Mouse (Mus musculus): ENCODE data around the gene Ss18l2. TPM values are rescaled to one million over a fixed set of nuclear protein-coding genes. Genes with fewer than 3 reads are reported as not detected.
A peak's percentile ranks its signal among the peaks of the same experiment; 100 is the strongest.

Gene Ss18l2
- polyA plus RNA-seq, 1 experiment from 2014 or later: 193 TPM

GRCm38 (mm10) chr9:121719347-121720331 is 9.5 kb downstream of the Ss18l2 start:
- H3K4me3 ChIP-seq: peak overlapping the region; percentile 95
- H3K9ac ChIP-seq: peak overlapping the region; percentile 98
- H3K4me1 ChIP-seq (replicated peaks): peaks cover 17% of the 10 kb centered on the region
- no peaks in the 10 kb centered on the region for H3K27me3 ChIP-seq
- 0 out of 2 replicates have a peak, but pooled peaks cover 7% of the 10 kb centered on the region for H3K36me3 ChIP-seq
- under 1% methylated on average over 60 of the region's 87 CpGs for WGBS
- ATAC-seq (replicated peaks; ENCODE audit: insufficient number of reproducible peaks, insufficient read depth, low FRiP score, low read depth): peak; percentile 73
- peak overlapping the region; percentile 75 for H3K4me2 ChIP-seq
- no peaks in the 10 kb centered on the region; the same call in 1 of the 2 replicates for H3K9me3 ChIP-seq (replicated peaks)
- peak overlapping the region; percentile 98 for H3K27ac ChIP-seq

- H3K4me3 ChIP-seq: no peak overlapping the region
- no peaks in the 10 kb centered on the region; the same call in 1 of the 2 replicates for H3K4me1 ChIP-seq (replicated peaks)
- no peak overlapping the region for H3K9ac ChIP-seq
- ATAC-seq (replicated peaks; ENCODE audit: insufficient number of reproducible peaks, insufficient read depth, low FRiP score, low read depth): no peak
- H3K27me3 ChIP-seq: no peaks in the 10 kb centered on the region
- 79% methylated on average over 6 of the region's 6 CpGs for WGBS
- peaks cover 53% of the 10 kb centered on the region for H3K36me3 ChIP-seq
- no peak overlapping the region for H3K27ac ChIP-seq
- no peak overlapping the region for H3K4me2 ChIP-seq
- no peaks in the 10 kb centered on the region for H3K9me3 ChIP-seq (replicated peaks)
Observed at GRCm38 (mm10) chr9:121740490-121740889, 30.4 kb downstream of the Ss18l2 start.

GRCm38 (mm10) chr9:121741168-121741567 is 31.0 kb downstream of the Ss18l2 start:
- Histone ChIP-seq H3K4me1 (replicated peaks) (no peaks in the 10 kb centered on the region; the same call in 1 of the 2 replicates), H3K4me3 (no peak overlapping the region), H3K4me2 (no peak overlapping the region), H3K9ac (no peak overlapping the region), H3K9me3 (replicated peaks) (no peaks in the 10 kb centered on the region), H3K27me3 (no peaks in the 10 kb centered on the region), H3K36me3 (peaks cover 56% of the 10 kb centered on the region), H3K27ac (no peak overlapping the region)
- ATAC-seq (replicated peaks; ENCODE audit: insufficient number of reproducible peaks, insufficient read depth, low FRiP score, low read depth): no peak
- WGBS: 84% methylated on average over 3 of the region's 3 CpGs

- Histone ChIP-seq H3K9me3 (replicated peaks) (no peaks in the 10 kb centered on the region), H3K27me3 (no peaks in the 10 kb centered on the region), H3K9ac (no peak overlapping the region), H3K27ac (no peak overlapping the region), H3K36me3 (peaks cover 83% of the 10 kb centered on the region), H3K4me2 (no peak overlapping the region), H3K4me1 (replicated peaks) (no peaks in the 10 kb centered on the region; the same call in 1 of the 2 replicates), H3K4me3 (no peak overlapping the region)
- WGBS: 84% methylated on average over 8 of the region's 8 CpGs
- no peak for ATAC-seq (replicated peaks; ENCODE audit: insufficient number of reproducible peaks, insufficient read depth, low FRiP score, low read depth)
Observed at GRCm38 (mm10) chr9:121744051-121744450, 33.9 kb downstream of the Ss18l2 start.

- H3K4me2 ChIP-seq: no peak overlapping the region
- WGBS: 95% methylated on average over 9 of the region's 9 CpGs
- H3K4me3 ChIP-seq: no peak overlapping the region
- H3K27ac ChIP-seq: no peak overlapping the region
- H3K27me3 ChIP-seq: no peaks in the 10 kb centered on the region
- H3K36me3 ChIP-seq: peaks cover 83% of the 10 kb centered on the region
- H3K9me3 ChIP-seq (replicated peaks): no peaks in the 10 kb centered on the region
- peaks cover 4% of the 10 kb centered on the region; the same call in 1 of the 2 replicates for H3K4me1 ChIP-seq (replicated peaks)
- no peak for ATAC-seq (replicated peaks; ENCODE audit: insufficient number of reproducible peaks, insufficient read depth, low FRiP score, low read depth)
- no peak overlapping the region for H3K9ac ChIP-seq
Observed at GRCm38 (mm10) chr9:121752774-121753173, 42.6 kb downstream of the Ss18l2 start.

- ATAC-seq (replicated peaks; ENCODE audit: insufficient number of reproducible peaks, insufficient read depth, low FRiP score, low read depth): no peak
- no peak overlapping the region for H3K4me2 ChIP-seq
- H3K9me3 ChIP-seq (replicated peaks): no peaks in the 10 kb centered on the region
- H3K4me1 ChIP-seq (replicated peaks): peaks cover 18% of the 10 kb centered on the region
- WGBS: 92% methylated on average over 3 of the region's 3 CpGs
- H3K36me3 ChIP-seq: peaks cover 65% of the 10 kb centered on the region
- H3K27ac ChIP-seq: no peak overlapping the region
- no peaks in the 10 kb centered on the region for H3K27me3 ChIP-seq
- no peak overlapping the region for H3K4me3 ChIP-seq
- no peak overlapping the region for H3K9ac ChIP-seq
Observed at GRCm38 (mm10) chr9:121754624-121755023, 44.5 kb downstream of the Ss18l2 start.

GRCm38 (mm10) chr9:121756785-121757184 is 46.7 kb downstream of the Ss18l2 start:
- H3K27ac ChIP-seq: no peak overlapping the region
- H3K4me3 ChIP-seq: no peak overlapping the region
- no peaks in the 10 kb centered on the region for H3K27me3 ChIP-seq
- peaks cover 33% of the 10 kb centered on the region for H3K4me1 ChIP-seq (replicated peaks)
- no peak overlapping the region for H3K4me2 ChIP-seq
- peaks cover 43% of the 10 kb centered on the region for H3K36me3 ChIP-seq
- ATAC-seq (replicated peaks; ENCODE audit: insufficient number of reproducible peaks, insufficient read depth, low FRiP score, low read depth): no peak
- no peaks in the 10 kb centered on the region for H3K9me3 ChIP-seq (replicated peaks)
- no peak overlapping the region for H3K9ac ChIP-seq
- 80% methylated on average over 3 of the region's 3 CpGs for WGBS

- Histone ChIP-seq H3K4me1 (replicated peaks) (peaks cover 39% of the 10 kb centered on the region), H3K27ac (no peak overlapping the region), H3K36me3 (peaks cover 37% of the 10 kb centered on the region), H3K4me2 (no peak overlapping the region), H3K4me3 (no peak overlapping the region), H3K9ac (no peak overlapping the region), H3K27me3 (no peaks in the 10 kb centered on the region), H3K9me3 (replicated peaks) (no peaks in the 10 kb centered on the region)
- no peak for ATAC-seq (replicated peaks; ENCODE audit: insufficient number of reproducible peaks, insufficient read depth, low FRiP score, low read depth)
- WGBS: 38% methylated on average over 3 of the region's 3 CpGs
Observed at GRCm38 (mm10) chr9:121757432-121757831, 47.3 kb downstream of the Ss18l2 start.

GRCm38 (mm10) chr9:121757835-121758814 is 48.0 kb downstream of the Ss18l2 start:
- no peaks in the 10 kb centered on the region for H3K27me3 ChIP-seq
- WGBS: 54% methylated on average over 10 of the region's 10 CpGs
- H3K9me3 ChIP-seq (replicated peaks): no peaks in the 10 kb centered on the region
- peak overlapping the region; percentile 96 for H3K27ac ChIP-seq
- H3K36me3 ChIP-seq: peaks cover 37% of the 10 kb centered on the region
- peak overlapping the region; percentile 91 for H3K4me3 ChIP-seq
- ATAC-seq (replicated peaks; ENCODE audit: insufficient number of reproducible peaks, insufficient read depth, low FRiP score, low read depth): no peak
- H3K4me2 ChIP-seq: peak overlapping the region; percentile 79
- peaks cover 39% of the 10 kb centered on the region for H3K4me1 ChIP-seq (replicated peaks)
- peak overlapping the region; percentile 96 for H3K9ac ChIP-seq

- ATAC-seq (replicated peaks; ENCODE audit: insufficient number of reproducible peaks, insufficient read depth, low FRiP score, low read depth): peak; percentile 79
- H3K9ac ChIP-seq: peak within 1 kb of the TSS; percentile 96
- peak within 1 kb of the TSS; percentile 79 for H3K4me2 ChIP-seq
- H3K27ac ChIP-seq: peak within 1 kb of the TSS; percentile 96
- peaks cover 38% of the 10 kb centered on the region for H3K36me3 ChIP-seq
- H3K4me3 ChIP-seq: peak within 1 kb of the TSS; percentile 91
- H3K9me3 ChIP-seq (replicated peaks): no peaks in the 10 kb centered on the region
- H3K4me1 ChIP-seq (replicated peaks): peaks cover 44% of the 10 kb centered on the region
- H3K27me3 ChIP-seq: no peaks in the 10 kb centered on the region
- WGBS: under 1% methylated on average over 97 of the region's 97 CpGs
Observed at GRCm38 (mm10) chr9:121759091-121760081, 49.3 kb downstream of the Ss18l2 start, which contains the start of gene Zfp651. TSS of gene Zfp651 (plus strand) at chr9:121759330.

Data from heart, embryonic 15.5 days (tissue).